Mouse (Mus musculus): ENCODE results near the gene Lpxn.
A peak's percentile ranks its signal among the peaks of the same experiment; 100 is the strongest.

DNA sequence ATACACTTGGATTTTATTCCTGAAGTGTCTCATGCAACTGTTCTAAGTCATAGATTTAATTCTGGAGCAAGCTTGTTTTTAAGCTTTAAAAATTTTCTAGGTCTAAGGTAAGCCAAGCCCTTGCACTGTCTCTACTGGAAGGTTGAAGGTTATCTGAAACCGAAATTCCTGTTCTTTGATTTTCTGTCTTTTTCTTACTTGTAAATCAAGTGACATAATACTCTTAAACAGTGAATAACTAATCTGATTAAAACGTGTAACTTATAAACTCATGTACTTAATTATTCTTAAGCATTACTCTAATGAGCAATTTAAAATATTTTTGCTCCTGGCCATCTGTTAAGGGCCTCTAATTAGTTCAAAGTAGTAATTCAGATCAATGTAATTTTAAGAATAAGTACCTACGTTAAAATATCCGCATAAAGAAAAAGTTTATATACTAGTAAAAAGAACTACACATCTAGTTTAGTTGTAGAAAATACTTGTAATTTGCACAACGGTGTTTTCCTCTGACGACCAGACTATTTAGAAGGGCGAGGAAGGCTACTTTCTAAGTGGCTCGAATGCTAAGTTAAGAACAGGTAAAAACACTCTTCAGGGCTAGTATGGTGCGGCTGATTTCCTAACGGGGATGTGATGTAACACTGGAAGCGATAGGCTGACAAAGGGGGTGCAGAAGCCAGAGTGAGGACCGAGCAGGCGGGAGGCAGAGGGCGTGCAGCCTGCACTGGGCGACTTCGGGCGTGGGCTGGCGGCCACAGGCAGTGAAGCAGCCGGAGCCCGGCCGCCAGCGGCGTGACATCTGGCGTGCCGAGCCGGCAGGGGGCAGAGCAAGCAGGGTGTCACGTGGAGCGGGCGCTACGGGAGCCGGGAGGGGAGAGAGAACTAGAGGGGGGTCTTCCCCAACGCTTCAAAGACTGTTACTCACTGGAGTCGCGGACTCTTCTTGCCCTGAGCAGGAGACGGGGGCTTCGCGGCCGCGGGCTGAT lies 1.6 kb upstream of the Lpxn start:
- TF ChIP-seq EP300 (IDR thresholded peaks at IDR 0.05; ENCODE audit: low read depth) (peak; percentile 35; the same call in 1 of the 2 replicates), CTCF (IDR thresholded peaks at IDR 0.05; ENCODE audit: low read depth) (peak; percentile 95)
